Mouse (Mus musculus) testis, adult 2 months (tissue): ENCODE measurements around the gene Lmna.

Experiments
- CTCF ChIP-seq: fragments of 200-500 bp; IDR thresholded peaks from 2 replicates; pipeline ENCODE4 v1.5.1; 2012; ENCODE audit warnings: low read depth, mild to moderate bottlenecking, inconsistent platforms, low read length, moderate library complexity; ENCODE audit not compliant: control insufficient read depth, insufficient read depth, insufficient replicate concordance
- POLR2A ChIP-seq: fragments of 200-500 bp; IDR thresholded peaks from 2 replicates; pipeline ENCODE4 v1.6.1; 2012; ENCODE audit warnings: low read depth, mild to moderate bottlenecking, inconsistent platforms, low read length, moderate library complexity; ENCODE audit not compliant: control insufficient read depth

DNA sequence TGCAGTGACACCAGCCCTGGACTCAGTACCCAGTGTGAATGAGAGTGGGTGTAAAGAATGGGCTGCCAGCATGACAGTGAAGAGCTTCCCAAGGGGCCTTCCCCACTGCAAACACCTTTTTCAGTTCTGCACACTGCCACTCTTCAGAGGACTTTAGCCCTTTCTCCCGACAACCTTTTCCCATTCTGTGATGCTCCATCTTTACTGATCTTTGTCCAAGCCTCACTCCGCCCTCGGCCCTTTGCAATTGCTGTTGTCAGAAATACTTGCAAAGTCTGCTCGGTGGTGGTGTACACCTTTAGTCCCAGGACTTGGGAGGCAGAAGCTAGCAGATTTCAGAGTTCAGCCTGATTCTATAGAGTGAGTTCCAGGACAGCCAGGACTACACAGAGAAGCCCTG lies 41.8 kb upstream of the Lmna start:
- TF ChIP-seq POLR2A (no peak), CTCF (no peak)
